8 mouse cellular contexts compared by ENCODE assay signal in the genomic region with DNA sequence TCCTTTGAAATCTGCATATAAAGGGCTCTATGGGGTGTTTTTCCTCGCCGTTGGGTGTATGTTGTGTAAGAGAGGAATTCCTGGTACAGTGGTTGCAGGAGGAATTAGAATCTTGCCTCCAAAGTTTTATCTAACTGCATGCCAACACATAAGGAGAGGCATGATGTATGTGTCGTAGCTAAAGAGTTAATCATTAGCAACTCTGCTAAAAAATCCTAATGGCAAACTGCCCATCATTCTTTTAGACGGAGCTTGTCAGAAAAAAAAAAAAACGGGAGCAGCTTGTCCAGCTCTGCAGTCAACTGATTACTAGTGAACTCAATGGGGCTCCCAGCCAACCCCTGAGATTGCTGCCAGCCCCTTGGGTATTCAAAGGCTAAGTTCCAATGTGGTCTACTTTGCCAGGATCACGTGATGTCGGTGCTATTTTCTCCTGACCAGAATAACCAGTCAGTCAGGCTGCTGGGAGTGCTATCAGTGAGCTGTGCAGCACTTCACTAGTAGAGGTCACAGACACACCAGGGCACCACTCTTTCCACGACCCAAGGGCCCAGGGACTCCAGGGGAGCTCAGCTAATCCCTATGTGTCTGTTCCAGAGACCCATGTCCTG.
DNase-seq lines count a peak whose midpoint lies in the region; ATAC-seq and TF ChIP-seq lines count a peak whose summit lies in the region.

No protein-coding gene starts in this region.

- peak; percentile 82 for ATAC-seq in forebrain, embryonic 15.5 days (replicated peaks)
- ATAC-seq in heart, postnatal 0 days (ENCODE audit: insufficient read depth, low read depth): peak; percentile 96
- peak; percentile 91 for ATAC-seq in lung, embryonic 14.5 days (ENCODE audit: insufficient read depth)
- ATAC-seq in inflammation-experienced regulatory T-cells, adult 6 months: no peak

- DNase-seq in 3T3-L1 (ENCODE audit: low read depth, low spot score): peak; percentile 95
- DNase-seq in adrenal gland, postnatal 4 days (ENCODE audit: low spot score in 2 of 2): peak; percentile 8 to 32
- DNase-seq in heart, postnatal 0 days (ENCODE audit: low spot score): peak; percentile 98
- DNase-seq in large intestine, adult 2 months (ENCODE audit: low read depth, low spot score): peak; percentile 76
- peak; percentile 97 for DNase-seq in lung, embryonic 14.5 days
- peak; percentile 74 for DNase-seq in right cerebral cortex, postnatal 4 days

- no peaks in the 10 kb centered on the region for H3K9me3 ChIP-seq in forebrain, embryonic 15.5 days
- no peaks in the 10 kb centered on the region for H3K9me3 ChIP-seq in heart, postnatal 0 days (replicated peaks; ENCODE audit: control insufficient read depth, low read length)
- no peaks in the 10 kb centered on the region for H3K9me3 ChIP-seq in lung, embryonic 14.5 days (ENCODE audit: low read depth, low read length)

- no peak overlapping the region for H3K4me2 ChIP-seq in forebrain, embryonic 15.5 days (replicated peaks)
- peak overlapping the region; percentile 41; the same call in 1 of the 2 replicates for H3K4me2 ChIP-seq in heart, postnatal 0 days (ENCODE audit: low read depth, low read length)
- peak overlapping the region; percentile 39 for H3K4me2 ChIP-seq in lung, embryonic 14.5 days

- H3K4me3 ChIP-seq in forebrain, embryonic 15.5 days: no peak overlapping the region
- no peak overlapping the region for H3K4me3 ChIP-seq in heart, postnatal 0 days (ENCODE audit: low read depth, low read length)
- H3K4me3 ChIP-seq in lung, embryonic 14.5 days (ENCODE audit: low read depth, low read length): no peak overlapping the region

- 5% methylated on average over 8 of the region's 8 CpGs for WGBS in forebrain, embryonic 15.5 days
- 2% methylated on average over 8 of the region's 8 CpGs for WGBS in heart, postnatal 0 days
- 7% methylated on average over 8 of the region's 8 CpGs for WGBS in large intestine, adult 2 months
- WGBS in lung, embryonic 14.5 days: 7% methylated on average over 8 of the region's 8 CpGs

- H3K36me3 ChIP-seq in forebrain, embryonic 15.5 days: no peaks in the 10 kb centered on the region
- H3K36me3 ChIP-seq in heart, postnatal 0 days (replicated peaks; ENCODE audit: control insufficient read depth, insufficient read depth, low read length): no peaks in the 10 kb centered on the region
- H3K36me3 ChIP-seq in lung, embryonic 14.5 days (ENCODE audit: insufficient read depth): peaks cover 13% of the 10 kb centered on the region

- peak; percentile 88 for TF ChIP-seq EP300 in heart, postnatal 0 days (IDR thresholded peaks at IDR 0.05; ENCODE audit: low read depth)

- peak overlapping the region; percentile 70 for H3K27ac ChIP-seq in forebrain, embryonic 15.5 days (replicated peaks)
- H3K27ac ChIP-seq in heart, postnatal 0 days (ENCODE audit: low read depth): peak overlapping the region; percentile 90
- H3K27ac ChIP-seq in lung, embryonic 14.5 days (ENCODE audit: low read depth): peak overlapping the region; percentile 89

- TF ChIP-seq CTCF in heart, postnatal 0 days (IDR thresholded peaks at IDR 0.05; ENCODE audit: low read depth): no peak
- TF ChIP-seq CTCF in lung, embryonic 14.5 days (IDR thresholded peaks at IDR 0.05; ENCODE audit: low read depth): no peak

- H3K27me3 ChIP-seq in forebrain, embryonic 15.5 days: no peaks in the 10 kb centered on the region
- no peaks in the 10 kb centered on the region for H3K27me3 ChIP-seq in heart, postnatal 0 days (ENCODE audit: control insufficient read depth, insufficient read depth, low read length)
- no peaks in the 10 kb centered on the region for H3K27me3 ChIP-seq in lung, embryonic 14.5 days (ENCODE audit: insufficient read depth, low read length)

- peaks cover 73% of the 10 kb centered on the region for H3K4me1 ChIP-seq in forebrain, embryonic 15.5 days
- peaks cover 57% of the 10 kb centered on the region for H3K4me1 ChIP-seq in heart, postnatal 0 days (ENCODE audit: control insufficient read depth, insufficient read depth)
- H3K4me1 ChIP-seq in lung, embryonic 14.5 days (ENCODE audit: insufficient read depth): peaks cover 60% of the 10 kb centered on the region

- no peak overlapping the region for H3K9ac ChIP-seq in forebrain, embryonic 15.5 days (replicated peaks)
- no peak overlapping the region; the same call in 1 of the 2 replicates for H3K9ac ChIP-seq in heart, postnatal 0 days (replicated peaks; ENCODE audit: low read depth, low read length)
- no peak overlapping the region for H3K9ac ChIP-seq in lung, embryonic 14.5 days

Comparison
In these comparisons a context has a peak if more than half of its experiments do, and no peak if none do; other contexts are left out.
1. DNase-seq: peak in every context shown above with its lines; median percentile 98 in heart, postnatal 0 days; 97 in lung, embryonic 14.5 days; 95 in 3T3-L1; 76 in large intestine, adult 2 months; 74 in right cerebral cortex, postnatal 4 days; 20 in adrenal gland, postnatal 4 days.